Mouse (Mus musculus) small intestine, adult 2 months (tissue): Measurements from ENCODE around the gene Gtpbp4.

Source experiments
- CTCF ChIP-seq: fragments of 200-500 bp; IDR thresholded peaks from 2 replicates; pipeline ENCODE4 v1.5.1; 2012; ENCODE audit warnings: low read depth, mild to moderate bottlenecking, control low read depth, inconsistent platforms, low read length, moderate library complexity, mixed read lengths; ENCODE audit not compliant: insufficient replicate concordance, insufficient read length; ENCODE audit errors: extremely low read depth
- POLR2A ChIP-seq: fragments of 200-500 bp; IDR thresholded peaks from 2 replicates; pipeline ENCODE4 v1.6.1; 2012; ENCODE audit warnings: low read depth, mild to moderate bottlenecking, control low read depth, inconsistent platforms, low read length, moderate library complexity

DNA sequence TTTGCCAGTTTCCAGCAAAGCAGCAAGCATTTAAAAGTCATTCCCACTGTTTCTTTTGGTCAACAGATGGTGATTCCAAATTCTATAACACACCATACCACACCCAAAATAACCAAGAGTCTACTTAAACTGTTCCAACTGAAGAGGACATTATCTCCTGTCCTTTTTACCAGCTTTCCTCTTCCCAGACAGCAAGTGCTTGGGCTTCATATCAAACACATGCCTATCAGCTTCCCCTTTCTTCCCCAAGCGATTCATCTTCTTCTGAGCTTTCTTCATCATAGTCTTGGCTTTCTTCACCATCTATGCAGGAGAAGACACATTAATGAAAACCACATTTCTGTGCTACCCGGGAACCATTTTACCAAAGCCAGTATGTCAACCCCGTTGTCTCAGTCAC, 22.9 kb downstream of the Gtpbp4 start:
- no peak for TF ChIP-seq POLR2A
- no peak for TF ChIP-seq CTCF
